Mouse (Mus musculus) hindbrain, postnatal 0 days (tissue): ENCODE results near the gene Vmn1r218. TPM values are rescaled to one million over a fixed set of nuclear protein-coding genes. Genes with fewer than 3 reads are reported as not detected.
"Not testable (repeated sequence)": the region's sequence is repeated elsewhere in the genome, so short reads cannot be mapped to it uniquely, and the experiment has no call there.

Source experiments
- ATAC-seq: fragments of 200-750 bp; cut with Nextera tagmentation; 2 replicates; pipeline ENCODE4 v1.8.0; 2017; ENCODE audit warnings: mild to moderate bottlenecking, moderate TSS enrichment, moderate library complexity
- DNase-seq: peaks from one replicate; pipeline ENCODE4 v3.0.0-alpha.2; 2015; ENCODE audit warnings: low spot score
- H3K27ac ChIP-seq: fragments of 300-500 bp; sonication (generic); 2 replicates; pipeline ENCODE4 v1.5.1; 2014; ENCODE audit warnings: mild to moderate bottlenecking
- H3K27me3 ChIP-seq: fragments of 300-500 bp; sonication (generic); 2 replicates; pipeline ENCODE4 v1.6.1; 2014; ENCODE audit warnings: low read length, mixed read lengths; ENCODE audit not compliant: insufficient read depth
- H3K36me3 ChIP-seq: fragments of 300-500 bp; sonication (generic); 2 replicates; pipeline ENCODE4 v1.6.1; 2014; ENCODE audit warnings: low read length, mixed read lengths; ENCODE audit not compliant: insufficient read depth
- H3K4me1 ChIP-seq: fragments of 300-500 bp; sonication (generic); 2 replicates; pipeline ENCODE4 v1.6.1; 2014; ENCODE audit warnings: antibody characterized with exemption, low read length, mixed read lengths; ENCODE audit not compliant: insufficient read depth
- H3K4me2 ChIP-seq: fragments of 300-500 bp; sonication (generic); 2 replicates; pipeline ENCODE4 v1.6.1; 2014; ENCODE audit warnings: low read depth, mild to moderate bottlenecking, low read length, moderate library complexity, mixed read lengths
- H3K4me3 ChIP-seq: fragments of 300-500 bp; sonication (generic); 2 replicates; pipeline ENCODE4 v1.5.1; 2014; ENCODE audit warnings: low read length
- H3K9ac ChIP-seq: fragments of 300-500 bp; sonication (generic); replicated peaks from 2 replicates; pipeline ENCODE4 v1.6.1; 2014; ENCODE audit warnings: mild to moderate bottlenecking, low read length, moderate library complexity, mixed read lengths
- H3K9me3 ChIP-seq: fragments of 300-500 bp; sonication (generic); 2 replicates; pipeline ENCODE4 v1.6.1; 2016; ENCODE audit warnings: low read length, mixed read lengths
- CTCF ChIP-seq: IDR thresholded peaks from 2 replicates; pipeline ENCODE4 v1.5.1; 2016; ENCODE audit warnings: antibody characterized with exemption, control low read depth, low read depth
- WGBS: fragments of 180-500 bp; shearing (Covaris S2); extraction: QIAGEN DNeasy Blood & Tissue Kit; methylation state at CpG from one replicate; pipeline ENCODE4 v1.1.7; 2014; 5-methylcytosine and 5-hydroxymethylcytosine counted together
- polyA plus RNA-seq: library from polyadenylated mRNA; unstranded; fragments of >200 nt; fragmentation: Nextera tagmentation; extraction: Ambion mirVana; gene quantifications from 2 replicates; pipeline ENCODE4 v1.2.1, GENCODE M21; 2015
- total RNA-seq: library from RNA; depleted of rRNA; stranded (reverse); fragments of >200 nt; gene quantifications from 2 replicates; pipeline ENCODE4 v1.2.3, GENCODE M21; 2014; rRNA removed

Gene Vmn1r218
- total RNA-seq (not detected in 2 replicates), polyA plus RNA-seq (not detected in 2 replicates)

- Histone ChIP-seq H3K9ac (no peak within 1 kb of the TSS), H3K4me1 (no peaks in the 10 kb centered on the region), H3K9me3 (no peaks in the 10 kb centered on the region), H3K27ac (no peak within 1 kb of the TSS), H3K27me3 (no peaks in the 10 kb centered on the region), H3K4me3 (no peak within 1 kb of the TSS), H3K36me3 (no peaks in the 10 kb centered on the region), H3K4me2 (no peak within 1 kb of the TSS)
- WGBS: 67% methylated on average over 3 of the region's 3 CpGs
- TF ChIP-seq CTCF: no peak
- DNase-seq (no peak), ATAC-seq (no peak)
Observed at GRCm38 (mm10) chr13:23133099-23133498, at the start of gene Vmn1r218. Vmn1r218 (plus strand) TSS chr13:23133155.

GRCm38 (mm10) chr13:23094386-23094785 lies 38.6 kb upstream of the Vmn1r218 start:
- Histone ChIP-seq H3K4me3 (no peak overlapping the region), H3K9ac (no peak overlapping the region), H3K4me2 (no peak overlapping the region), H3K9me3 (no peaks in the 10 kb centered on the region), H3K27ac (no peak overlapping the region), H3K4me1 (no peaks in the 10 kb centered on the region), H3K27me3 (no peaks in the 10 kb centered on the region), H3K36me3 (no peaks in the 10 kb centered on the region)
- ATAC-seq (no peak), DNase-seq (no peak)
- TF ChIP-seq CTCF: no peak
- WGBS: 94% methylated on average over 4 of the region's 4 CpGs

GRCm38 (mm10) chr13:23118126-23118525 lies 14.8 kb upstream of the Vmn1r218 start, which contains the start of gene Vmn1r217:
Vmn1r217 (minus strand) TSS chr13:23118226.
- not testable (repeated sequence) for H3K27ac ChIP-seq, H3K36me3 ChIP-seq, H3K4me3 ChIP-seq, DNase-seq, H3K4me2 ChIP-seq, ATAC-seq, H3K9ac ChIP-seq, H3K4me1 ChIP-seq, H3K27me3 ChIP-seq, H3K9me3 ChIP-seq
- WGBS: 81% methylated on average over 1 of the region's 1 CpGs

- no peak overlapping the region for H3K4me2 ChIP-seq
- H3K4me3 ChIP-seq: no peak overlapping the region
- DNase-seq (no peak), ATAC-seq (no peak)
- no peak overlapping the region for H3K9ac ChIP-seq
- no peaks in the 10 kb centered on the region for H3K36me3 ChIP-seq
- H3K9me3 ChIP-seq: no peaks in the 10 kb centered on the region
- H3K4me1 ChIP-seq: no peaks in the 10 kb centered on the region
- WGBS: 93% methylated on average over 2 of the region's 2 CpGs
- H3K27me3 ChIP-seq: no peaks in the 10 kb centered on the region
- no peak overlapping the region for H3K27ac ChIP-seq
- no peak for TF ChIP-seq CTCF
Observed at GRCm38 (mm10) chr13:23120611-23121010, 12.3 kb upstream of the Vmn1r218 start.

GRCm38 (mm10) chr13:23133501-23133900 lies 546 bp downstream of the Vmn1r218 start:
- no peaks in the 10 kb centered on the region for H3K4me1 ChIP-seq
- DNase-seq (peak; percentile 11), ATAC-seq (no peak)
- H3K27me3 ChIP-seq: no peaks in the 10 kb centered on the region
- H3K4me2 ChIP-seq: no peak overlapping the region
- WGBS: 47% methylated on average over 1 of the region's 1 CpGs
- no peak overlapping the region for H3K27ac ChIP-seq
- H3K9ac ChIP-seq: no peak overlapping the region
- no peak for TF ChIP-seq CTCF
- no peaks in the 10 kb centered on the region for H3K9me3 ChIP-seq
- H3K4me3 ChIP-seq: no peak overlapping the region
- no peaks in the 10 kb centered on the region for H3K36me3 ChIP-seq

GRCm38 (mm10) chr13:23138880-23139279 lies 5.9 kb downstream of the Vmn1r218 start:
- Histone ChIP-seq H3K4me1 (no peaks in the 10 kb centered on the region), H3K4me3 (no peak overlapping the region), H3K36me3 (no peaks in the 10 kb centered on the region), H3K27ac (no peak overlapping the region), H3K9ac (no peak overlapping the region), H3K4me2 (no peak overlapping the region), H3K9me3 (no peaks in the 10 kb centered on the region), H3K27me3 (no peaks in the 10 kb centered on the region)
- DNase-seq: peak; percentile 54
- TF ChIP-seq CTCF: no peak
- no peak for ATAC-seq
- WGBS: 65% methylated on average over 2 of the region's 2 CpGs

GRCm38 (mm10) chr13:23157848-23158247 lies 24.9 kb downstream of the Vmn1r218 start:
- Histone ChIP-seq H3K9me3 (no peaks in the 10 kb centered on the region), H3K4me2 (no peak overlapping the region), H3K36me3 (no peaks in the 10 kb centered on the region), H3K4me3 (no peak overlapping the region), H3K27me3 (no peaks in the 10 kb centered on the region), H3K27ac (no peak overlapping the region), H3K4me1 (no peaks in the 10 kb centered on the region), H3K9ac (no peak overlapping the region)
- no peak for TF ChIP-seq CTCF
- WGBS: 60% methylated on average over 3 of the region's 3 CpGs
- DNase-seq (no peak), ATAC-seq (no peak)
